Mouse (Mus musculus): ENCODE results near the gene Fgl2. TPM values are rescaled to one million over a fixed set of nuclear protein-coding genes. Genes with fewer than 3 reads are reported as not detected.
"Not testable (repeated sequence)": the region's sequence is repeated elsewhere in the genome, so short reads cannot be mapped to it uniquely, and the experiment has no call there.

Gene Fgl2
- total RNA-seq (2021) = 1 to 10 TPM; 6.3 to 7.2 TPM
- long read RNA-seq, experiment 1, partial matches to known transcripts = 0 of 2 reads
- long read RNA-seq, experiment 1, other reads (novel, unspliced or antisense) = 0 of 2 reads
- long read RNA-seq, experiment 2, partial matches to known transcripts = 1 of 4 reads
- long read RNA-seq, experiment 2, other reads (novel, unspliced or antisense) = 1 of 4 reads

- peak; percentile 56 for DNase-seq
Measured at GRCm38 (mm10) chr5:21372493-21373179, at the start of gene Fgl2. Gene Fgl2, plus strand, starts transcription at chr5:21372642.

- DNase-seq = peak; percentile 22
Measured at GRCm38 (mm10) chr5:21326494-21326893, 45.9 kb upstream of the Fgl2 start.

GRCm38 (mm10) chr5:21328560-21328959 lies 43.9 kb upstream of the Fgl2 start:
- DNase-seq = peak; percentile 18

- no peak for DNase-seq
Measured at GRCm38 (mm10) chr5:21329672-21330665, 42.5 kb upstream of the Fgl2 start.

- no peak for DNase-seq
Measured at GRCm38 (mm10) chr5:21331656-21332055, 40.8 kb upstream of the Fgl2 start.

- DNase-seq = no peak
Measured at GRCm38 (mm10) chr5:21332119-21332518, 40.3 kb upstream of the Fgl2 start.

- not testable (repeated sequence) for DNase-seq
Measured at GRCm38 (mm10) chr5:21342265-21342664, 30.2 kb upstream of the Fgl2 start.

- peak; percentile 40 for DNase-seq
Measured at GRCm38 (mm10) chr5:21348366-21348765, 24.1 kb upstream of the Fgl2 start.

- DNase-seq = no peak
Measured at GRCm38 (mm10) chr5:21351678-21352077, 20.8 kb upstream of the Fgl2 start.

- DNase-seq = no peak
Measured at GRCm38 (mm10) chr5:21358648-21359047, 13.8 kb upstream of the Fgl2 start.

GRCm38 (mm10) chr5:21363343-21363742 lies 9.1 kb upstream of the Fgl2 start:
- no peak for DNase-seq

- DNase-seq = no peak
Measured at GRCm38 (mm10) chr5:21366338-21367053, 5.9 kb upstream of the Fgl2 start.

GRCm38 (mm10) chr5:21367514-21367913 lies 4.9 kb upstream of the Fgl2 start:
- DNase-seq = no peak

GRCm38 (mm10) chr5:21370218-21370947 lies 2.1 kb upstream of the Fgl2 start:
- no peak for DNase-seq

GRCm38 (mm10) chr5:21371920-21372319 lies 522 bp upstream of the Fgl2 start:
- DNase-seq = no peak

- DNase-seq = no peak
Measured at GRCm38 (mm10) chr5:21373180-21373518, 707 bp downstream of the Fgl2 start.

GRCm38 (mm10) chr5:21376935-21377334 lies 4.5 kb downstream of the Fgl2 start:
- DNase-seq = no peak

GRCm38 (mm10) chr5:21378397-21378796 lies 6.0 kb downstream of the Fgl2 start:
- DNase-seq = no peak

- DNase-seq = peak; percentile 26
Measured at GRCm38 (mm10) chr5:21381986-21382385, 9.5 kb downstream of the Fgl2 start.

- DNase-seq = no peak
Measured at GRCm38 (mm10) chr5:21382678-21383077, 10.2 kb downstream of the Fgl2 start.

Data from gastrocnemius, postnatal 25 days (tissue).